Mouse (Mus musculus) thymus, postnatal 10 days (tissue): ENCODE results near the gene Cyp21a1.
A peak's percentile ranks its signal among the peaks of the same experiment; 100 is the strongest.
"Not testable (repeated sequence)": the region's sequence is repeated elsewhere in the genome, so short reads cannot be mapped to it uniquely, and the experiment has no call there.

ENCODE experiments used
- DNase-seq, 2 experiments: peaks; one replicate each; pipeline ENCODE4 v3.0.0; 2021; ENCODE audit warnings: low spot score in 2 of 2

Cyp21a1 gene

GRCm38 (mm10) chr17:34804301-34804700 is at the start of gene Cyp21a1:
Gene Cyp21a1, minus strand, starts transcription at chr17:34804561.
- DNase-seq: not testable (repeated sequence)

- DNase-seq: no peak
Observed at GRCm38 (mm10) chr17:34853511-34853910, 49.1 kb upstream of the Cyp21a1 start.

DNA sequence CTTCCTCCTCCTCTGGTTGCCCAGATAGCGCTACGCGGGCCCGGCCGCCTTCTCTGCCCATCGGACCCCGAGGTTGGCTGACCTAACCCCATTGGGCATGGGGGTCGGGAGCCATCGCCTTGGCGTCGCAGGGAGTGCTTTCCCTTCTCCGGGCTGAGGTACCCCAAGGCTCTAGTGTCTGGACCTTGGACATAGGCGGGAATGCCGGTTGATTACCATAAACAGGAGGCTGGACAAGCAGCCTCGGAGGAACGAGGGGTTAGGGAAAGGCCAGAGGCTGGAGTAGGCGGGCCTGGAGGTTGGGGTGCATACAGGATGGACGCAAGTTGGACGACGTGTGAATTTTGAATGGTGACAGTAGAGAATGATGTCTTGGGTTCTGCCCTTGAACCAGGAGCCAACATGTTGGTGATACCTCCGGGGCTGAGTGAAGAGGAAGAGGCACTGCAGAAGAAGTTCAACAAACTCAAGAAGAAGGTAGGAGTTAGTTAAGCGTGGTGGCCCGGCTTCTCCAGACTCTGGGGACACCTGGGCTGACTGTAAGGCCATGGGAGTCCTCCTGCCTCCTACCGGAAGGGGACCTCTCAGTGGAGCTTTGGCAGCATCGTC is 46.3 kb upstream of the Cyp21a1 start:
- DNase-seq: no peak

GRCm38 (mm10) chr17:34849722-34850516 is 45.6 kb upstream of the Cyp21a1 start, which contains the start of the genes Skiv2l and Nelfe:
Gene Skiv2l, minus strand, starts transcription at chr17:34850210.
Gene Nelfe, plus strand, starts transcription at chr17:34850391.
- peak; percentile 97 to 98 for DNase-seq

GRCm38 (mm10) chr17:34847615-34848014 is 43.3 kb upstream of the Cyp21a1 start:
- DNase-seq: no peak

GRCm38 (mm10) chr17:34847192-34847591 is 42.8 kb upstream of the Cyp21a1 start:
- no peak for DNase-seq

GRCm38 (mm10) chr17:34844884-34845283 is 40.5 kb upstream of the Cyp21a1 start:
- DNase-seq: no peak

DNA sequence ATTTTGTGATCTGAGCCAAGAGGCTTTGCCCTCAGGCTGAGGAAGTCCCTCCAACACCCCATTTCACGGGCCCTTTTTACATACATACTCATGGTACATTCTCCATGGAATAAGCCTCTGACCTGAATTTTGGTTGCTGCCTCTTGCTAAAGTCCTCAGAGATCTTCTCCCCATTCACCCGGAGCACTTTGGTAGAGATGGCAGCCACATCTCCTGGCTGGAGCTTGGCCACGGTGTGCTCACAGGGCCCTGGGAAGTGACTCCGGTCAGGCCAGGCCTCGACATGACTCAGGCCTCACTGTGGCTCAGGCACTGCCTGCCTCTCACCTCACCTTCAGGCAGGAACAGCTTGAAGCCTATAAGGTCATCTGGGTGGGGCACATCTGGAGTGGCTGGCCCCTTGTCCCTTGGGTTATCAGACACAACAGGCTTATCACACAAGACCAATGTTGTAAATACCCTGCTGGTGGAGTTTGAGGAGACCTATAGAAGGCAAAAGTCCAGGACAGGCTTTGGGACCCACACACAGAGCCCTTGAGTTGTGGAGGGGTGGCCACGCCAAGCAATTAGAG is 36.5 kb upstream of the Cyp21a1 start:
- no peak for DNase-seq

- no peak for DNase-seq
Observed at GRCm38 (mm10) chr17:34838785-34839184, 34.4 kb upstream of the Cyp21a1 start.

GRCm38 (mm10) chr17:34837464-34838324 is 33.3 kb upstream of the Cyp21a1 start:
- peak in 1 of 2 experiments; percentile 34 for DNase-seq

DNA sequence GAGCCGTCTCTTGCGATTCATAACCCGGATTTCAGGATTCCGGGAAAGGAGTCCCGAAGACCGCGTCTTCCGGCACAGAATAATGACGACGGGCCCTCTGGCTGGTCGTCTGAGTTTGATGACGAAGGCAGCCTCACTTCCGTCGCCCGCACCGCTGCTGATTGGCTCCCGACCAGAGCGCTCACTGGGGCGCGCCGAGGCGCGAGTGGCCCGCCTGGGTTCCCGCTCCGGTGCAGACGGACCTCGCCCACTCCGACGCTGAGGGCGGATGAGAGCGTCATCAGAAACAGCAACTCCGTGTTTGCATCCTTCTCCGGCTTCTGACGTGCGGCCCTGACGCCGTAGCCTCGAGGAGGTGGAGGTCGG is 32.5 kb upstream of the Cyp21a1 start, which contains the start of the genes Stk19 and Dxo:
Stk19 (minus strand) TSS at position 90 of the 366 bp plus-strand sequence.
Dxo (plus strand) TSS at position 164 of the 366 bp plus-strand sequence.
- peak; percentile 92 for DNase-seq

DNA sequence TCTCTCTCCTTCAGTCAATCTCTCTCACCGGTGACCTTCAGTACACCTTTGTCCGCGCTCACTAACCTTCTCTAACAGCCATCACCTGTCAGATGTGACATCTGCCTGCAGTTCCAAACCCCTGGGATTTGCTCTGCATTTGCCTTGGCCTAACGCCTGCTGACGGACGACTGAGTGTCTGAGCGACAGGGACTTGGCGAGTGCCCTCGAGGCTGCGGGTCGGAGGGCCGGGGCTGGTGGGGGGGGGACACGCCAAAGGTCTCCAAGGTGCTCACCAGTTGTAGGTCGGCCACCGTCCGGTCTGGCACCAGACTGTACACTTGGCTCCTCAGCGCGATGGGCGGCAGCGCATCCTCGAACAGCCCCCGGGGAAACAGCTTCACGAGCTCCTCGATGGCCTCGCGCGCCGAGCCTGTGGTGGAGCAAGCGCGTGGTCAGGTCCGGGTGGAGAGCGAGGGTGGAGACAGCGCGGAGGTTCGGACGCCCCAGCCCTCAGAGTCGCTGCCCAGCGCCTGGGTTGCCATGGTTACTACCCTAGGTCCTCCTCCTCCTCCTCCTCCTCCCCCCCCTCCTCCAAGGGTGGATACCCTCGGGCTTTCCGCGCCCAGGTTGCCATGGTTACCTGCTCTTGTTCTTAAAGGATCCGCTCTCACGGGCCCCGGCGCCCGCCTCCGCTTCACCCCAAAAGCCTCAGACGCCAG is 31.9 kb upstream of the Cyp21a1 start:
- no peak for DNase-seq

- DNase-seq: not testable (repeated sequence)
Observed at GRCm38 (mm10) chr17:34830776-34831175, 26.4 kb upstream of the Cyp21a1 start.

DNA sequence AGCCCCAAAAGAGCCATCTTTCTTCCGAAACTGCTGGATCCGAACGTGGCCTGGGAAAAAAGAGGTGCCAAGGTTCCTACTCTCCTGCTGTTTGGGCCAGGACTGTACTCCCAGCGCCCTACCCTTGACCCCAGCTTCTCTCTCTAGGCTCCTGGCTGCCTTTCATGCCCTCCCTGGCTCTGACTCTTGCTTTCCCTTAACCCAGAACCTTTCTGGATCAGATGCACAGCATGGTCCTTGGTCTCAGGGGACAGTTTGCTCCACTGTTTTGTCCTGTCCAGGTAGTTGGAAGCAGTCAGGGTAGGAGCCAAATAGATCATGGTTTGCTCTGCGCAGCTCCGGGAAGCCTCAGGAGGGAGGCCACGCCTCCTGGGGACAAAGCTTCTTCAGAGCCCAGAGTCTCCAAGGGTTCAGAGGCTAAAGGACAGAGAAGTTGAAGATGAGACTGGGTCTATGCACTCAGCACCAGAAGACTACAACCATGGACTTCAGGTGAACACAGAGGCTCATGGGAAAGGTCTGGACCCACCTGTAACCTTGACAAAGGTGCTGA is 10.5 kb upstream of the Cyp21a1 start:
- DNase-seq: no peak

DNA sequence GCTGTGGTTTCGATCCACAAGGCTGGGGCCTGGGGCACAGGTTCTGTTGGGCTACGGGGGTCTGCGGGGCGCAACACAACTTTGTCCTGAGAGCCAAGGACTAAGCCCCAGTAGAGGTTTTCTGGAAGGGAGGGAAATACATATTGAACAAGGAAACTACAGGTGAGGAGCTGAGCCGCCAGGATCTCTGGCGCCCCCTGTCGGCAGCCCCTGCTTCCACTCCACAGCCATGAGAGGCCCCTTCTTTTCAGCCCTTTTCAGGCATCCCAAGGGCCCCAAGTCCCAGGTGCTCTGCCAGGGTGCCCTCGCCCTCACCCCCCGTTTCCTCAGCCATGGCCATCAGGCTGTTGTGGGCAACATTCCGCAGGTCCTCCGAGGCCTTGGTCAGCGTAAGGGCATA is 9.4 kb upstream of the Cyp21a1 start:
- DNase-seq: peak in 1 of 2 experiments; percentile 50

DNA sequence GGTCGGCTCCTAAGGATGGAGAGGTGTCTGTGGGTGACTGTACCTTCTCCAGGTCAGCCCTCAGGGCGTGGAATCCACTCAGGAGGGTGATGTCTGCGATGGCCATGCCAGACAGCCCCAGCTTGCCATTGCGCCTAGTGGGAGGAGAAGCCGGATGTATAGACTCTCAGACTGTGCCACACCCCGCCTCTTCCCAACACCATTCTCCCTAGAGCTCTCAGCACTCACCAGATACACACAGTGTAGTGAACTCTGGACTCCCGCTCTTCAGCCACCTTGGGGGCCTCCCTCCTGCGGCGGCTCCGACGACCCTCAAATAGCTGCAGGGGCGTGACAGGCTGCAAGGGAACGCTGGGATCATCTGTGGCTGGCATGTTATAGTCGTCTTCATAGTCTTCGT is 6.9 kb upstream of the Cyp21a1 start:
- DNase-seq: no peak

- DNase-seq: not testable (repeated sequence)
Observed at GRCm38 (mm10) chr17:34810811-34811210, 6.5 kb upstream of the Cyp21a1 start.

- DNase-seq: not testable (repeated sequence)
Observed at GRCm38 (mm10) chr17:34810411-34810810, 6.0 kb upstream of the Cyp21a1 start.

GRCm38 (mm10) chr17:34808599-34809205 is 4.3 kb upstream of the Cyp21a1 start:
- DNase-seq: no peak

DNA sequence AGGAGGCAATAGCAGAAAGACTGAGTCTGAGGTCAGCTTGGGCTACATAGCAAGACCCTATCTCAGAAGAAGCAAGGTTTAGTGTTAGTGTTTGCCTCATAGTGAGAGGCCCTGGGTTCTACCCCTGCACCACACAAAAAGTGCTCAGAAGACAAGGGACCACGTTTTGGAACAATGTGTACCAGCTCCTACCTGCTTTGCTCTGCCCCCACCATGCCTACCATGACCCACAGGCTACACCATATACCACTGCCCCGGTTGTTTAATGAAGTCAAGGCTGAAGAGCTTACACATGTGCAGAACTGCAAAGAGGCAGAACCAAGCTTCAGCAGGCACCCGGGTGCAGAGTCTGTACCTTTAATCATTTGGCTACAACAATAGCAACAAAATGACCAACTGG is 2.8 kb upstream of the Cyp21a1 start:
- DNase-seq: no peak
